Mouse (Mus musculus) CH12.LX (cell line): ENCODE data around the gene Stat5b. TPM values are rescaled to one million over a fixed set of nuclear protein-coding genes. Genes with fewer than 3 reads are reported as not detected.
A peak's percentile ranks its signal among the peaks of the same experiment; 100 is the strongest.

Experiments
- DNase-seq: peaks from one replicate; pipeline ENCODE4 v3.0.0-alpha.2; 2013; ENCODE audit errors: extremely low read depth
- H3K27ac ChIP-seq: 2 replicates; pipeline ENCODE4 v1.5.1; 2012; ENCODE audit warnings: low read depth, mild to moderate bottlenecking, control low read depth, moderate library complexity; ENCODE audit not compliant: insufficient read depth
- H3K27me3 ChIP-seq: replicated peaks from 2 replicates; pipeline ENCODE3; 2012; ENCODE audit warnings: inconsistent platforms
- H3K36me3 ChIP-seq, 2 experiments: replicated peaks in 1 of 2; 2 replicates each; pipeline versions ENCODE3 to v1.6.1; 2012; ENCODE audit warnings: inconsistent platforms in 1 of 2, low read length in 1 of 2, mild to moderate bottlenecking in 1 of 2, mixed read lengths in 1 of 2, moderate library complexity in 1 of 2; ENCODE audit not compliant: control insufficient read depth in 1 of 2, insufficient read depth in 1 of 2
- H3K4me1 ChIP-seq, 2 experiments: 2 replicates each; pipeline ENCODE4 v1.6.1; 2012; ENCODE audit warnings: inconsistent platforms in 1 of 2, moderate library complexity in 1 of 2; ENCODE audit not compliant: insufficient read depth in 2 of 2, control insufficient read depth in 1 of 2
- H3K4me2 ChIP-seq: 2 replicates; pipeline ENCODE4 v1.6.1; 2012; ENCODE audit warnings: low read depth, mild to moderate bottlenecking, control low read depth; ENCODE audit not compliant: poor library complexity, insufficient read depth, severe bottlenecking
- H3K4me3 ChIP-seq, 3 experiments: fragments of 150-350 bp in 1 of 3; sonication (generic) in 1 of 3; replicated peaks in 1 of 3; 2 replicates each; pipeline versions ENCODE3 to v1.5.1; 2011 to 2012; ENCODE audit warnings: low read depth in 2 of 3, low read length in 2 of 3, mild to moderate bottlenecking in 2 of 3, moderate library complexity in 2 of 3, control low read depth in 1 of 3, improper control_type of control experiment in 1 of 3, inconsistent platforms in 1 of 3, mixed read lengths in 1 of 3; ENCODE audit not compliant: poor library complexity in 1 of 3
- H3K79me2 ChIP-seq: replicated peaks from 2 replicates; pipeline ENCODE4 v1.6.1; 2012; ENCODE audit warnings: mild to moderate bottlenecking, moderate library complexity; ENCODE audit not compliant: control insufficient read depth, poor library complexity, insufficient read depth, severe bottlenecking; ENCODE audit errors: extremely low read depth
- H3K9ac ChIP-seq: 2 replicates; pipeline ENCODE4 v1.6.1; 2012; ENCODE audit warnings: low read depth, mild to moderate bottlenecking, control low read depth, moderate library complexity; ENCODE audit not compliant: insufficient read depth
- H3K9me3 ChIP-seq: replicated peaks from 2 replicates; pipeline ENCODE3; 2012; ENCODE audit warnings: low read length, inconsistent platforms, mixed read lengths
- CHD2 ChIP-seq: IDR thresholded peaks from 2 replicates; pipeline ENCODE4 v1.6.1; 2011; ENCODE audit warnings: low read length, improper control_type of control experiment
- E2F4 ChIP-seq: IDR thresholded peaks from 2 replicates; pipeline ENCODE4 v1.6.1; 2011; ENCODE audit warnings: low read depth, low read length, improper control_type of control experiment; ENCODE audit not compliant: insufficient replicate concordance
- ELF1 ChIP-seq: IDR thresholded peaks from 2 replicates; pipeline ENCODE4 v1.6.1; 2014; ENCODE audit warnings: low read depth, mild to moderate bottlenecking, inconsistent platforms, low read length, improper control_type of control experiment
- ETS1 ChIP-seq: conservative IDR thresholded peaks from 2 replicates; pipeline ENCODE4 v1.6.1; 2012; ENCODE audit warnings: low read depth, mild to moderate bottlenecking, inconsistent platforms, low read length, improper control_type of control experiment, moderate library complexity
- GABPA ChIP-seq: IDR thresholded peaks from 2 replicates; pipeline ENCODE4 v1.6.1; 2012; ENCODE audit warnings: low read depth, low read length, improper control_type of control experiment, inconsistent platforms; ENCODE audit not compliant: insufficient replicate concordance
- HCFC1 ChIP-seq: IDR thresholded peaks from 2 replicates; pipeline ENCODE4 v1.6.1; 2012; ENCODE audit warnings: low read depth, mild to moderate bottlenecking, inconsistent platforms, low read length, improper control_type of control experiment
- IRF4 ChIP-seq: IDR thresholded peaks from 2 replicates; pipeline ENCODE4 v1.6.1; 2014; ENCODE audit warnings: low read depth, mild to moderate bottlenecking, inconsistent platforms, low read length, improper control_type of control experiment
- JUN ChIP-seq: IDR thresholded peaks from 2 replicates; pipeline ENCODE4 v1.6.1; 2011; ENCODE audit warnings: low read depth, mild to moderate bottlenecking, low read length, improper control_type of control experiment, moderate library complexity; ENCODE audit not compliant: insufficient read depth
- MAFK ChIP-seq: IDR thresholded peaks from 2 replicates; pipeline ENCODE4 v1.6.1; 2011; ENCODE audit warnings: low read length, improper control_type of control experiment; ENCODE audit not compliant: insufficient replicate concordance
- MAZ ChIP-seq: IDR thresholded peaks from 2 replicates; pipeline ENCODE4 v1.6.1; 2012; ENCODE audit warnings: low read depth, mild to moderate bottlenecking, inconsistent platforms, low read length, improper control_type of control experiment, moderate library complexity
- MEF2A ChIP-seq: IDR thresholded peaks from 2 replicates; pipeline ENCODE4 v1.6.1; 2014; ENCODE audit warnings: low read depth, mild to moderate bottlenecking, inconsistent platforms, low read length, improper control_type of control experiment, borderline replicate concordance
- MXI1 ChIP-seq: IDR thresholded peaks from 2 replicates; pipeline ENCODE4 v1.6.1; 2011; ENCODE audit warnings: mild to moderate bottlenecking, low read depth, low read length, improper control_type of control experiment
- MYC ChIP-seq: IDR thresholded peaks from 2 replicates; pipeline ENCODE4 v1.6.1; 2011; ENCODE audit warnings: low read depth, mild to moderate bottlenecking, improper control_type of control experiment, low read length
- NELFE ChIP-seq: IDR thresholded peaks from 2 replicates; pipeline ENCODE4 v1.6.1; 2011; ENCODE audit warnings: low read depth, low read length, improper control_type of control experiment
- NRF1 ChIP-seq: IDR thresholded peaks from 2 replicates; pipeline ENCODE4 v1.6.1; 2014; ENCODE audit warnings: low read depth, mild to moderate bottlenecking, inconsistent platforms, low read length, improper control_type of control experiment, moderate library complexity
- POLR2A ChIP-seq: IDR thresholded peaks from 2 replicates; pipeline ENCODE4 v1.6.1; 2011; ENCODE audit warnings: low read depth, mild to moderate bottlenecking, improper control_type of control experiment, low read length
- RAD21 ChIP-seq: IDR thresholded peaks from 2 replicates; pipeline ENCODE4 v1.6.1; 2011; ENCODE audit warnings: low read depth, mild to moderate bottlenecking, low read length, improper control_type of control experiment, moderate library complexity
- SIN3A ChIP-seq: IDR thresholded peaks from 2 replicates; pipeline ENCODE4 v1.6.1; 2012; ENCODE audit warnings: low read length, improper control_type of control experiment, inconsistent platforms
- SMC3 ChIP-seq: IDR thresholded peaks from 2 replicates; pipeline ENCODE4 v1.6.1; 2011; ENCODE audit warnings: low read depth, low read length, improper control_type of control experiment
- TBP ChIP-seq: conservative IDR thresholded peaks from 2 replicates; pipeline ENCODE4 v1.6.1; 2011; ENCODE audit warnings: low read depth, low read length, improper control_type of control experiment
- TCF12 ChIP-seq: IDR thresholded peaks from 2 replicates; pipeline ENCODE4 v1.6.1; 2014; ENCODE audit warnings: low read depth, mild to moderate bottlenecking, inconsistent platforms, low read length, improper control_type of control experiment
- USF1 ChIP-seq: IDR thresholded peaks from 2 replicates; pipeline ENCODE4 v1.6.1; 2014; ENCODE audit warnings: low read depth, mild to moderate bottlenecking, inconsistent platforms, low read length, improper control_type of control experiment
- ZC3H11A ChIP-seq: IDR thresholded peaks from 2 replicates; pipeline ENCODE4 v1.6.1; 2012; ENCODE audit warnings: low read depth, mild to moderate bottlenecking, inconsistent platforms, low read length, improper control_type of control experiment
- ZKSCAN1 ChIP-seq: IDR thresholded peaks from 2 replicates; pipeline ENCODE4 v1.6.1; 2012; ENCODE audit warnings: low read depth, inconsistent platforms, low read length, improper control_type of control experiment, borderline replicate concordance
- ZMIZ1 ChIP-seq: IDR thresholded peaks from 2 replicates; pipeline ENCODE4 v1.6.1; 2012; ENCODE audit warnings: low read depth, mild to moderate bottlenecking, inconsistent platforms, low read length, improper control_type of control experiment
- dilution Hi-C: fragments of 300-500 bp; cut with MboI; formaldehyde crosslinking; loops from 2 replicates; pipeline ENCODE4 v1.14.3; 2020; ENCODE audit warnings: low sequenced_read_pairs; ENCODE audit not compliant: extremely low pct_unique_long_range_greater_than_20kb, extremely low pct_ligation_motif_present
- in situ Hi-C: fragments of 300-500 bp; cut with MboI; formaldehyde crosslinking; loops from 3 replicates; pipeline ENCODE4 v1.14.3; 2019; ENCODE audit warnings: low sequenced_read_pairs, low pct_ligation_motif_present, low pct_unique_long_range_greater_than_20kb, mixed read lengths
- polyA plus RNA-seq: library from polyadenylated mRNA; unstranded; fragments of >175 nt; gene quantifications from 2 replicates; pipeline ENCODE4 v1.2.1, GENCODE M21; 2012; ENCODE audit warnings: low read depth; ENCODE audit not compliant: insufficient read length
- total RNA-seq, 2 experiments: library from RNA; depleted of rRNA; stranded (reverse); fragments of 300-350 nt in 1 of 2; fragments of >200 nt in 1 of 2; gene quantifications; 2 replicates each; pipeline ENCODE4 v1.2.3; 2012 to 2014

Stat5b gene
- total and polyA plus RNA-seq, 3 experiments, result 11.4 to 24.4 (median 14.0) TPM

GRCm38 (mm10) chr11:100848080-100848479 lies 2.4 kb downstream of the Stat5b start:
- no peak for DNase-seq
- H3K4me3 ChIP-seq, result peak overlapping the region in 1 of 3 experiments; percentile 10
- TF ChIP-seq SMC3 (no peak), MYC (no peak), ZMIZ1 (no peak), ZKSCAN1 (no peak), GABPA (no peak), CHD2 (no peak), MAFK (no peak), HCFC1 (no peak), ZC3H11A (no peak), RAD21 (no peak), USF1 (no peak), ELF1 (no peak), E2F4 (no peak), ETS1 (no peak), NRF1 (no peak)
- TF ChIP-seq, all 38 proteins: peak for 0
- in situ Hi-C loops, result no loop called here
- no peaks in the 10 kb centered on the region for H3K9me3 ChIP-seq
- H3K4me1 ChIP-seq, result peaks cover 10 to 44% of the 10 kb centered on the region in 2 experiments
- dilution Hi-C loops, result no loop called here
- 0 out of 2 replicates have a peak overlapping the region, but pooled peaks have one; percentile 31 for H3K4me2 ChIP-seq
- H3K36me3 ChIP-seq, result peaks cover 0 to 5% of the 10 kb centered on the region in 2 experiments
- H3K27me3 ChIP-seq, result peaks cover 27% of the 10 kb centered on the region
- H3K79me2 ChIP-seq, result peaks cover 21% of the 10 kb centered on the region
- no peak overlapping the region for H3K27ac ChIP-seq
- H3K9ac ChIP-seq, result no peak overlapping the region

DNA sequence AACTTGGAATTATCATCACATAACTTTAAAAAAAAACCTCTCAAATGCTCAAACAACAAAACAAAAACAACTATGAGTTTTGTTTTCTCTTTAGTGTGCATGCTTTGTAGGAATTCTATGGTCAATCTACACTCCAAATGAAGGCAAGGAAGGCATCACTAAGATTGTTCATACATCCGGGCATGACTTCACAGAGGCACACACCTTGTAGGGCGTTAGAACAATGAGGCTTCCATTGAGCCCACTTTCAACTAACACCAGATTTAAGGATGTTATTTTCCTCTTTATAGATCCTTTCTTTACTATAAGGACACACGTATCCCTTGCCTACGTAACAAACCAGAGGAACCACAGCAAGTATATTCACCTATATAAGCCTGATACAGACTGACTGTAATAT lies 3.0 kb downstream of the Stat5b start:
- peaks cover 0 to 5% of the 10 kb centered on the region in 2 experiments for H3K36me3 ChIP-seq
- in situ Hi-C loops, result no loop called here

More for the DNA sequence above, 3.0 kb downstream of the Stat5b start:
- Histone ChIP-seq H3K27me3 (peaks cover 22% of the 10 kb centered on the region), H3K4me1 (peaks cover 10 to 45% of the 10 kb centered on the region in 2 experiments), H3K9ac (no peak overlapping the region), H3K79me2 (peaks cover 21% of the 10 kb centered on the region), H3K27ac (no peak overlapping the region), H3K4me2 (no peak overlapping the region), H3K9me3 (no peaks in the 10 kb centered on the region), H3K4me3 (no peak overlapping the region)
- dilution Hi-C loops, result no loop called here
- TF ChIP-seq JUN, result no peak
- TF ChIP-seq IRF4, result no peak
- TF ChIP-seq USF1, result no peak
- no peak for TF ChIP-seq NRF1
- no peak for TF ChIP-seq NELFE
- no peak for TF ChIP-seq MAFK
- TF ChIP-seq TBP, result no peak
- no peak for TF ChIP-seq MAZ
- no peak for TF ChIP-seq HCFC1
- no peak for TF ChIP-seq MXI1
- TF ChIP-seq ZC3H11A, result no peak
- TF ChIP-seq MEF2A, result no peak
- no peak for TF ChIP-seq SMC3
- TF ChIP-seq ETS1, result no peak
- TF ChIP-seq POLR2A, result no peak
- TF ChIP-seq TCF12, result no peak
- no peak for TF ChIP-seq SIN3A
- DNase-seq, result no peak
